Mouse (Mus musculus): Measurements from ENCODE around the gene Col25a1. TPM values are rescaled to one million over a fixed set of nuclear protein-coding genes. Genes with fewer than 3 reads are reported as not detected.

Gene Col25a1
- under 1 TPM; 0.07 to 0.22 TPM for total RNA-seq (2023)

DNA sequence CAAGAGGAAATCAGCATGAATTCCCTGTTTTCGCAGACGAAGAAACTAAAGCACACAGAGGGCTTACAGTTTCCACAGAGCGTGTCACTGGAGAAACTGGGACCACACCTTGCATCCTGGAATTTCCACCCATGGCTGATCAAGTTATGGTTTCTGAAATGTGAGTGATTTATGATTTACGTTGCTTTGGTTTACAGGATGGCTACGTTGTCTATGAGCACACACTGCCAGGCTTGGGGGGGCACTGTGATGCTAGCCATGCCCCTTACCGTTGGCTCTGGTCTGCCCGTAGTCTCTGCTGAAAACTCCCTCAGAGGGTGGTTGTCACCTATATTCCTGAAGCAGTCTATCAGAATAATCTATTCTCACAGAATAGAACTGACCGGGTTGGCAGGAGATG is at the start of gene Col25a1:
Gene Col25a1 (plus strand): TSS at position 301 of the 400 bp plus-strand sequence.

DNA sequence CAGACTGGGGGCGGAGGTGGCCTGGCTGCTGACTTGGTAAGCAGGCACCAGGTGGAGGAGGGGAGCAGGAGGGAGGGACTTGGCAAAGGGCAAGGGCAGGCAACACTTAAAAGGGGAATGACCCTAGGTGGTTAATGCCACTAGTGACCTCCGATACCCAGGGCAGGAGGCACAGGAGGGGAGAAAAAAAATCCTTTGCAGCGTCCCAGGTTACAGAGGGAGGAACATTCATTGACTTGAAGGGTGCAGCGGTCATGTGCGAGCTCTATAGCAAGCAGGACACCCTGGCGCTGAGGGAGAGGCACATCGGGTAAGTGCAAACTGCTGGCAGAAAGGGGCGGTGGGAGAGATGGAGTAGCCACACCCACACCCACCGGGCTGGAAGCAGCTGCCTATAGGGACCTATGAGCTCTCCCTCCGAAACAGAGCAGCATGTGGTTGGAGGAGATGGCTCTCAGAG is 486.2 kb downstream of the Col25a1 start, which contains the start of gene Etnppl:
Gene Etnppl (plus strand): TSS at position 10 of the 460 bp plus-strand sequence.

Other genes starting within 250 kb of the Col25a1 start
- gene Casp6, start 230.1 kb upstream of the Col25a1 start, total RNA-seq (2023): 10 to 100 TPM in 1 of 2 experiments, 1 to 10 TPM in 1; 9.2 to 10.1 TPM
- gene Mcub, start 161.3 kb upstream of the Col25a1 start, total RNA-seq (2023): 10 to 100 TPM; 30.8 to 32.2 TPM
- gene Sec24b, start 69.9 kb upstream of the Col25a1 start, total RNA-seq (2023): 10 to 100 TPM; 62.2 to 69.4 TPM

All from neutrophil, adult 83 days (primary cell).